Mouse (Mus musculus): ENCODE measurements around the gene Prkar2b. TPM values are rescaled to one million over a fixed set of nuclear protein-coding genes. Genes with fewer than 3 reads are reported as not detected.

The Prkar2b gene
- total and polyA plus RNA-seq, 3 experiments, result 2.5 to 6.1 (median 2.9) TPM

GRCm38 (mm10) chr12:31989726-31990125 is 71.4 kb downstream of the Prkar2b start:
- H3K9me3 ChIP-seq (replicated peaks; ENCODE audit: low read length), result no peaks in the 10 kb centered on the region
- H3K79me2 ChIP-seq (replicated peaks; ENCODE audit: control insufficient read depth, extremely low read depth, insufficient read depth, poor library complexity, severe bottlenecking), result no peaks in the 10 kb centered on the region
- no peaks in the 10 kb centered on the region for H3K4me1 ChIP-seq (ENCODE audit: control insufficient read depth in 1 of 2, insufficient read depth in 2 of 2)
- H3K36me3 ChIP-seq (replicated peaks in 1 of 2; ENCODE audit: control insufficient read depth in 1 of 2, insufficient read depth in 1 of 2, low read length in 1 of 2), result no peaks in the 10 kb centered on the region
- no peak overlapping the region for H3K27ac ChIP-seq (ENCODE audit: insufficient read depth, low read depth)
- in situ Hi-C loops (cut with MboI; ENCODE audit: low pct_ligation_motif_present, low pct_unique_long_range_greater_than_20kb, low sequenced_read_pairs), result loop anchor here (10.0 kb wide), 1 partner anchor 65 kb away; no protein-coding TSS in a partner anchor
- TF ChIP-seq CHD1 (IDR thresholded peaks at IDR 0.05; ENCODE audit: low read depth, low read length), result no peak
- no peak for TF ChIP-seq ETS1 (conservative IDR thresholded peaks at IDR 0.05; ENCODE audit: low read depth, low read length)
- no peak for TF ChIP-seq E2F4 (IDR thresholded peaks at IDR 0.05; ENCODE audit: insufficient replicate concordance, low read depth, low read length)
- no peak for TF ChIP-seq UBTF (IDR thresholded peaks at IDR 0.05; ENCODE audit: low read depth, low read length)
- no peak for TF ChIP-seq ZMIZ1 (IDR thresholded peaks at IDR 0.05; ENCODE audit: low read depth, low read length)
- TF ChIP-seq CHD2 (IDR thresholded peaks at IDR 0.05; ENCODE audit: low read length), result no peak
- no peak overlapping the region for H3K4me2 ChIP-seq (ENCODE audit: insufficient read depth, low read depth, poor library complexity, severe bottlenecking)
- no peak for DNase-seq (ENCODE audit: extremely low read depth)
- no peak overlapping the region for H3K9ac ChIP-seq (ENCODE audit: insufficient read depth, low read depth)
- dilution Hi-C loops (cut with MboI; ENCODE audit: extremely low pct_ligation_motif_present, extremely low pct_unique_long_range_greater_than_20kb, low sequenced_read_pairs), result no loop called here
- no peaks in the 10 kb centered on the region for H3K27me3 ChIP-seq (replicated peaks)
- H3K4me3 ChIP-seq (replicated peaks in 1 of 3; ENCODE audit: low read depth in 2 of 3, low read length in 2 of 3, poor library complexity in 1 of 3), result no peak overlapping the region

- Histone ChIP-seq H3K9ac (ENCODE audit: insufficient read depth, low read depth) (no peak overlapping the region), H3K4me3 (replicated peaks in 1 of 3; ENCODE audit: low read depth in 2 of 3, low read length in 2 of 3, poor library complexity in 1 of 3) (no peak overlapping the region), H3K4me1 (ENCODE audit: control insufficient read depth in 1 of 2, insufficient read depth in 2 of 2) (no peaks in the 10 kb centered on the region), H3K27me3 (replicated peaks) (no peaks in the 10 kb centered on the region), H3K9me3 (replicated peaks; ENCODE audit: low read length) (no peaks in the 10 kb centered on the region), H3K27ac (ENCODE audit: insufficient read depth, low read depth) (no peak overlapping the region), H3K4me2 (ENCODE audit: insufficient read depth, low read depth, poor library complexity, severe bottlenecking) (no peak overlapping the region), H3K79me2 (replicated peaks; ENCODE audit: control insufficient read depth, extremely low read depth, insufficient read depth, poor library complexity, severe bottlenecking) (no peaks in the 10 kb centered on the region), H3K36me3 (replicated peaks in 1 of 2; ENCODE audit: control insufficient read depth in 1 of 2, insufficient read depth in 1 of 2, low read length in 1 of 2) (no peaks in the 10 kb centered on the region)
- in situ Hi-C loops (cut with MboI; ENCODE audit: low pct_ligation_motif_present, low pct_unique_long_range_greater_than_20kb, low sequenced_read_pairs), result loop anchor here (10.0 kb wide), 1 partner anchor 68 kb away; no protein-coding TSS in a partner anchor
- dilution Hi-C loops (cut with MboI; ENCODE audit: extremely low pct_ligation_motif_present, extremely low pct_unique_long_range_greater_than_20kb, low sequenced_read_pairs), result no loop called here
- TF ChIP-seq ZNF384 (IDR thresholded peaks at IDR 0.05; ENCODE audit: low read depth, low read length) (no peak), ETS1 (conservative IDR thresholded peaks at IDR 0.05; ENCODE audit: low read depth, low read length) (no peak), MXI1 (IDR thresholded peaks at IDR 0.05; ENCODE audit: low read depth, low read length) (no peak), IRF4 (IDR thresholded peaks at IDR 0.05; ENCODE audit: low read depth, low read length) (no peak)
- no peak for DNase-seq (ENCODE audit: extremely low read depth)
These were observed 74.6 kb downstream of the Prkar2b start for GRCm38 (mm10) chr12:31986463-31986862.

- DNase-seq (ENCODE audit: extremely low read depth), result no peak
- H3K4me1 ChIP-seq (ENCODE audit: control insufficient read depth in 1 of 2, insufficient read depth in 2 of 2), result no peaks in the 10 kb centered on the region
- H3K79me2 ChIP-seq (replicated peaks; ENCODE audit: control insufficient read depth, extremely low read depth, insufficient read depth, poor library complexity, severe bottlenecking), result no peaks in the 10 kb centered on the region
- no peaks in the 10 kb centered on the region for H3K27me3 ChIP-seq (replicated peaks)
- H3K9ac ChIP-seq (ENCODE audit: insufficient read depth, low read depth), result no peak overlapping the region
- dilution Hi-C loops (cut with MboI; ENCODE audit: extremely low pct_ligation_motif_present, extremely low pct_unique_long_range_greater_than_20kb, low sequenced_read_pairs), result no loop called here
- H3K4me3 ChIP-seq (replicated peaks in 1 of 3; ENCODE audit: low read depth in 2 of 3, low read length in 2 of 3, poor library complexity in 1 of 3), result no peak overlapping the region
- no peaks in the 10 kb centered on the region for H3K9me3 ChIP-seq (replicated peaks; ENCODE audit: low read length)
- no peaks in the 10 kb centered on the region for H3K36me3 ChIP-seq (replicated peaks in 1 of 2; ENCODE audit: control insufficient read depth in 1 of 2, insufficient read depth in 1 of 2, low read length in 1 of 2)
- H3K4me2 ChIP-seq (ENCODE audit: insufficient read depth, low read depth, poor library complexity, severe bottlenecking), result no peak overlapping the region
- TF ChIP-seq POLR2A (IDR thresholded peaks at IDR 0.05; ENCODE audit: low read depth, low read length), result no peak
- TF ChIP-seq EP300 (IDR thresholded peaks at IDR 0.05; ENCODE audit: low read length), result no peak
- TF ChIP-seq POLR2AphosphoS2 (IDR thresholded peaks at IDR 0.05; ENCODE audit: low read depth, low read length), result no peak
- H3K27ac ChIP-seq (ENCODE audit: insufficient read depth, low read depth), result no peak overlapping the region
- in situ Hi-C loops (cut with MboI; ENCODE audit: low pct_ligation_motif_present, low pct_unique_long_range_greater_than_20kb, low sequenced_read_pairs), result loop anchor here (10.0 kb wide), 1 partner anchor 69 kb away; no protein-coding TSS in a partner anchor
These were observed 75.4 kb downstream of the Prkar2b start for GRCm38 (mm10) chr12:31985738-31986137.
